Comparison of ENCODE assay signal across 27 mouse cellular contexts in genomic region chr1:180514077-180514476, GRCm38 (mm10). TPM values are rescaled to one million over a fixed set of nuclear protein-coding genes. Genes with fewer than 3 reads are reported as not detected.
A peak's percentile ranks its signal among the peaks of the same experiment; 100 is the strongest.
DNase-seq lines count a peak whose midpoint lies in the region; ATAC-seq and TF ChIP-seq lines count a peak whose summit lies in the region.
"Had no signal": no experiment of that assay in that cellular context is flagged by ENCODE, and none has a peak within 500 bp of the region (broad histone marks: within the 10 kb centered on the region; RNA-seq: fewer than 3 reads in every experiment).

No protein-coding gene starts in this region.

- TF ChIP-seq POLR2A in CH12.LX (IDR thresholded peaks at IDR 0.05; ENCODE audit: low read depth, low read length), result 0 out of 2 replicates have a peak, but pooled peaks have one; percentile 28

- H3K27me3 ChIP-seq in limb, embryonic 12.5 days, result no peaks in the 10 kb centered on the region
- H3K27me3 ChIP-seq in limb, embryonic 10.5 days (ENCODE audit: low read depth, poor library complexity, severe bottlenecking), result 0 out of 2 replicates have a peak, but pooled peaks cover 2% of the 10 kb centered on the region
- H3K27me3 ChIP-seq in neural tube, embryonic 15.5 days (replicated peaks), result no peaks in the 10 kb centered on the region
- H3K27me3 ChIP-seq in CH12.LX (replicated peaks), result no peaks in the 10 kb centered on the region
- H3K27me3 ChIP-seq in splenic B cell, adult 2 months (ENCODE audit: control insufficient read depth, insufficient read depth, low read length, poor library complexity, severe bottlenecking), result no peaks in the 10 kb centered on the region
- H3K27me3 ChIP-seq: forebrain, embryonic 12.5 days had no signal

- in situ Hi-C loops in CH12.LX (cut with MboI; ENCODE audit: low pct_ligation_motif_present, low pct_unique_long_range_greater_than_20kb, low sequenced_read_pairs), result no loop called here

- no peak overlapping the region for H3K9ac ChIP-seq in limb, embryonic 12.5 days (replicated peaks)
- H3K9ac ChIP-seq in neural tube, embryonic 15.5 days (replicated peaks), result no peak overlapping the region
- no peak overlapping the region for H3K9ac ChIP-seq in CH12.LX (ENCODE audit: insufficient read depth, low read depth)
- H3K9ac ChIP-seq: embryonic facial prominence, embryonic 13.5 days; embryonic facial prominence, embryonic 15.5 days; forebrain, embryonic 12.5 days had no signal

- TF ChIP-seq RAD21 in CH12.LX (IDR thresholded peaks at IDR 0.05; ENCODE audit: low read depth, low read length), result no peak; the same call in 1 of the 2 replicates

- H3K4me2 ChIP-seq in limb, embryonic 12.5 days, result no peak overlapping the region
- H3K4me2 ChIP-seq in neural tube, embryonic 15.5 days, result no peak overlapping the region
- H3K4me2 ChIP-seq in CH12.LX (ENCODE audit: insufficient read depth, low read depth, poor library complexity, severe bottlenecking), result peak overlapping the region; percentile 2
- H3K4me2 ChIP-seq: embryonic facial prominence, embryonic 13.5 days; embryonic facial prominence, embryonic 15.5 days; forebrain, embryonic 12.5 days had no signal

- intact Hi-C loops in left cerebral cortex, postnatal 4 days (cut with DNase I), result no loop called here

- H3K79me2 ChIP-seq in CH12.LX (replicated peaks; ENCODE audit: control insufficient read depth, extremely low read depth, insufficient read depth, poor library complexity, severe bottlenecking), result no peaks in the 10 kb centered on the region

- 76% methylated on average over 2 of the region's 2 CpGs for whole genome bisulfite sequencing in limb, embryonic 12.5 days
- 87% methylated on average over 2 of the region's 2 CpGs for WGBS in limb, embryonic 10.5 days
- 78% methylated on average over 2 of the region's 2 CpGs for WGBS in neural tube, embryonic 15.5 days

- dilution Hi-C loops in CH12.LX (cut with MboI; ENCODE audit: extremely low pct_ligation_motif_present, extremely low pct_unique_long_range_greater_than_20kb, low sequenced_read_pairs), result no loop called here

- TF ChIP-seq EP300 in CH12.LX (IDR thresholded peaks at IDR 0.05; ENCODE audit: low read length), result peak; percentile 87; the same call in 1 of the 2 replicates

- no peaks in the 10 kb centered on the region for H3K36me3 ChIP-seq in limb, embryonic 12.5 days
- H3K36me3 ChIP-seq in limb, embryonic 10.5 days, result no peaks in the 10 kb centered on the region
- no peaks in the 10 kb centered on the region for H3K36me3 ChIP-seq in neural tube, embryonic 15.5 days
- H3K36me3 ChIP-seq in CH12.LX (replicated peaks in 1 of 2; ENCODE audit: control insufficient read depth in 1 of 2, insufficient read depth in 1 of 2, low read length in 1 of 2), result peaks cover 0 to 47% of the 10 kb centered on the region in 2 experiments
- no peaks in the 10 kb centered on the region for H3K36me3 ChIP-seq in splenic B cell, adult 2 months (ENCODE audit: control insufficient read depth, insufficient read depth, low read length, poor library complexity, severe bottlenecking)
- H3K36me3 ChIP-seq: embryonic facial prominence, embryonic 13.5 days; embryonic facial prominence, embryonic 15.5 days; forebrain, embryonic 10.5 days; forebrain, embryonic 12.5 days had no signal

- H3K9me3 ChIP-seq in limb, embryonic 12.5 days, result no peaks in the 10 kb centered on the region
- H3K9me3 ChIP-seq in limb, embryonic 10.5 days (replicated peaks), result no peaks in the 10 kb centered on the region
- H3K9me3 ChIP-seq in neural tube, embryonic 15.5 days (replicated peaks), result no peaks in the 10 kb centered on the region
- no peaks in the 10 kb centered on the region for H3K9me3 ChIP-seq in CH12.LX (replicated peaks; ENCODE audit: low read length)
- H3K9me3 ChIP-seq: embryonic facial prominence, embryonic 13.5 days; embryonic facial prominence, embryonic 15.5 days; forebrain, embryonic 10.5 days; forebrain, embryonic 12.5 days had no signal

- ATAC-seq in limb, embryonic 12.5 days (ENCODE audit: insufficient number of reproducible peaks, insufficient read depth, low FRiP score, low TSS enrichment, low read depth), result no peak
- ATAC-seq in neural tube, embryonic 15.5 days (ENCODE audit: low FRiP score), result no peak
- ATAC-seq: CD4-positive, CD25-positive, alpha-beta regulatory T cell, adult 4 months; forebrain, embryonic 14.5 days; forebrain, embryonic 16.5 days had no signal

- no peak overlapping the region for H3K4me3 ChIP-seq in limb, embryonic 12.5 days (replicated peaks)
- H3K4me3 ChIP-seq in limb, embryonic 10.5 days, result no peak overlapping the region
- no peak overlapping the region for H3K4me3 ChIP-seq in neural tube, embryonic 15.5 days (replicated peaks)
- H3K4me3 ChIP-seq in CH12.LX (replicated peaks in 1 of 3; ENCODE audit: low read depth in 2 of 3, low read length in 2 of 3, poor library complexity in 1 of 3), result no peak overlapping the region
- H3K4me3 ChIP-seq: embryonic facial prominence, embryonic 13.5 days; embryonic facial prominence, embryonic 15.5 days; erythroblast, embryonic 14.5 days; forebrain, embryonic 10.5 days; forebrain, embryonic 12.5 days had no signal

- peaks cover 17% of the 10 kb centered on the region for H3K4me1 ChIP-seq in limb, embryonic 12.5 days (replicated peaks)
- H3K4me1 ChIP-seq in limb, embryonic 10.5 days, result peaks cover 10% of the 10 kb centered on the region
- H3K4me1 ChIP-seq in neural tube, embryonic 15.5 days, result no peaks in the 10 kb centered on the region
- peaks cover 60 to 74% of the 10 kb centered on the region in 2 experiments for H3K4me1 ChIP-seq in CH12.LX (ENCODE audit: control insufficient read depth in 1 of 2, insufficient read depth in 2 of 2)
- H3K4me1 ChIP-seq: forebrain, embryonic 12.5 days had no signal

- 0 out of 2 replicates have a peak overlapping the region, but pooled peaks have one; percentile 12 for H3K27ac ChIP-seq in limb, embryonic 12.5 days
- no peak overlapping the region for H3K27ac ChIP-seq in limb, embryonic 10.5 days
- peak overlapping the region; percentile 48; the same call in 1 of the 2 replicates for H3K27ac ChIP-seq in neural tube, embryonic 15.5 days (replicated peaks)
- peak overlapping the region; percentile 52 for H3K27ac ChIP-seq in CH12.LX (ENCODE audit: insufficient read depth, low read depth)
- H3K27ac ChIP-seq: embryonic facial prominence, embryonic 13.5 days; embryonic facial prominence, embryonic 15.5 days; forebrain, embryonic 10.5 days; forebrain, embryonic 12.5 days had no signal

- DNase-seq in limb, embryonic 10.5 days (ENCODE audit: low spot score), result no peak
- no peak for DNase-seq in neural tube, embryonic 10.5 days (ENCODE audit: extremely low spot score, low spot score)
- peak; percentile 94 for DNase-seq in CH12.LX (ENCODE audit: extremely low read depth)
- DNase-seq in splenic B cell, adult 2 months (ENCODE audit: low read depth, low spot score), result peak; percentile 68
- DNase-seq in left cerebral cortex, adult 11 months (ENCODE audit: low spot score), result no peak
- no peak for DNase-seq in left cerebral cortex, postnatal 4 days
- DNase-seq: adrenal gland, adult 2 months; adrenal gland, postnatal 10 days; adrenal gland, postnatal 25 days; cerebellum, adult 11 months; cerebellum, adult 18-20 months; cerebellum, adult 8-10 months; cerebellum, adult 9-11 months; cerebellum, postnatal 36 days; embryo, embryonic 11 days had no signal

- TF ChIP-seq CTCF in CH12.LX (conservative IDR thresholded peaks at IDR 0.05 in 1 of 2, IDR thresholded peaks at IDR 0.05 in 1 of 2; ENCODE audit: low read depth in 2 of 2, low read length in 2 of 2), result no peak

TF ChIP-seq in CH12.LX, 34 proteins besides CTCF, POLR2A, EP300 and RAD21 (continues in another document):
- TF ChIP-seq UBTF (IDR thresholded peaks at IDR 0.05; ENCODE audit: low read depth, low read length) (no peak), MAX (IDR thresholded peaks at IDR 0.05; ENCODE audit: low read length) (peak; percentile 90), GABPA (IDR thresholded peaks at IDR 0.05; ENCODE audit: insufficient replicate concordance, low read depth, low read length) (no peak), HCFC1 (IDR thresholded peaks at IDR 0.05; ENCODE audit: low read depth, low read length) (no peak), ELF1 (IDR thresholded peaks at IDR 0.05; ENCODE audit: low read depth, low read length) (0 out of 2 replicates have a peak, but pooled peaks have one; percentile 22), MYC (IDR thresholded peaks at IDR 0.05; ENCODE audit: low read depth, low read length) (peak; percentile 90), BHLHE40 (IDR thresholded peaks at IDR 0.05; ENCODE audit: low read depth, low read length) (peak; percentile 87), ZMIZ1 (IDR thresholded peaks at IDR 0.05; ENCODE audit: low read depth, low read length) (peak; percentile 79; the same call in 1 of the 2 replicates), ZKSCAN1 (IDR thresholded peaks at IDR 0.05; ENCODE audit: borderline replicate concordance, low read depth, low read length) (no peak), IRF4 (IDR thresholded peaks at IDR 0.05; ENCODE audit: low read depth, low read length) (peak; percentile 93), NRF1 (IDR thresholded peaks at IDR 0.05; ENCODE audit: low read depth, low read length) (0 out of 2 replicates have a peak, but pooled peaks have one; percentile 26), MAZ (IDR thresholded peaks at IDR 0.05; ENCODE audit: low read depth, low read length) (peak; percentile 79; the same call in 1 of the 2 replicates), SIN3A (IDR thresholded peaks at IDR 0.05; ENCODE audit: low read length) (peak; percentile 82), CHD2 (IDR thresholded peaks at IDR 0.05; ENCODE audit: low read length) (peak; percentile 61), MXI1 (IDR thresholded peaks at IDR 0.05; ENCODE audit: low read depth, low read length) (peak; percentile 82; the same call in 1 of the 2 replicates), PAX5 (IDR thresholded peaks at IDR 0.05; ENCODE audit: low read length) (no peak)

RNA-seq across cellular contexts. Expression of gene Stum, which starts 30.8 kb away (rescaled TPM):
- polyA plus RNA-seq in limb, embryonic 12.5 days (2016; fragmentation: Nextera tagmentation; extraction: Ambion mirVana), result 1.7 and 1.8 TPM in 2 replicates
- polyA plus RNA-seq in limb, embryonic 10.5 days (2016; fragmentation: Nextera tagmentation; extraction: Ambion mirVana), result 0.39 and 0.60 TPM in 2 replicates
- polyA plus RNA-seq in neural tube, embryonic 15.5 days (2015; fragmentation: Nextera tagmentation; extraction: Ambion mirVana), result 21.8 and 23.5 TPM in 2 replicates
- total RNA-seq in CH12.LX (2012; rRNA removed) (0.34 and 0.42 TPM in 2 replicates), CH12.LX (2014; rRNA removed) (0.51 and 0.80 TPM in 2 replicates)
- polyA plus RNA-seq in CH12.LX (2012; ENCODE audit: insufficient read length, low read depth), result 0.61 and 0.67 TPM in 2 replicates
- 10 to 100 TPM; 86.3 to 98.1 TPM for total RNA-seq in left cerebral cortex, postnatal 4 days (2021)
- total RNA-seq: common myeloid progenitor, adult 5-6 weeks; MEL had no signal
- polyA plus RNA-seq: CD4-positive, CD25-positive, alpha-beta regulatory T cell, adult 4 months; erythroblast, embryonic 14.5 days had no signal

RNA-seq across cellular contexts. Expression of gene Parp1, which starts 54.6 kb away (rescaled TPM):
- polyA plus RNA-seq in limb, embryonic 12.5 days (2016; fragmentation: Nextera tagmentation; extraction: Ambion mirVana), result 202 and 203 TPM in 2 replicates
- polyA plus RNA-seq in limb, embryonic 10.5 days (2016; fragmentation: Nextera tagmentation; extraction: Ambion mirVana), result 267 and 278 TPM in 2 replicates
- 89.1 and 93.8 TPM in 2 replicates for polyA plus RNA-seq in neural tube, embryonic 15.5 days (2015; fragmentation: Nextera tagmentation; extraction: Ambion mirVana)
- total RNA-seq in CH12.LX (2012; rRNA removed) (313 and 333 TPM in 2 replicates), CH12.LX (2014; rRNA removed) (304 and 310 TPM in 2 replicates)
- polyA plus RNA-seq in CH12.LX (2012; ENCODE audit: insufficient read length, low read depth), result 310 and 344 TPM in 2 replicates
- total RNA-seq in left cerebral cortex, postnatal 4 days (2021), result 100 to 1,000 TPM; 109 to 113 TPM

Comparison
In these comparisons a context has a peak if more than half of its experiments do, and no peak if none do; other contexts are left out.
1. DNase-seq: peak in CH12.LX (single experiment) and splenic B cell, adult 2 months (single experiment); none in limb, embryonic 10.5 days (single experiment), neural tube, embryonic 10.5 days (single experiment), left cerebral cortex, adult 11 months (single experiment) and left cerebral cortex, postnatal 4 days (single experiment).